Mouse (Mus musculus) small intestine, adult 2 months (tissue): ENCODE measurements at regions not wholly inside any gene's neighbourhood (a gene's known extent, or its start where the extent isn't known, plus 50 kb on each side); places are given as distances from the start of the nearest gene placed in this dataset.

ENCODE experiments used
- CTCF ChIP-seq: fragments of 200-500 bp; IDR thresholded peaks from 2 replicates; pipeline ENCODE4 v1.5.1; 2012; ENCODE audit warnings: low read depth, mild to moderate bottlenecking, control low read depth, inconsistent platforms, low read length, moderate library complexity, mixed read lengths; ENCODE audit not compliant: insufficient replicate concordance, insufficient read length; ENCODE audit errors: extremely low read depth
- POLR2A ChIP-seq: fragments of 200-500 bp; IDR thresholded peaks from 2 replicates; pipeline ENCODE4 v1.6.1; 2012; ENCODE audit warnings: low read depth, mild to moderate bottlenecking, control low read depth, inconsistent platforms, low read length, moderate library complexity

- TF ChIP-seq CTCF (no peak), POLR2A (no peak)
These were observed 1093.1 kb downstream of the Car8 start for GRCm38 (mm10) chr4:7145756-7146155.
